Mouse (Mus musculus) intestine, embryonic 15.5 days (tissue): ENCODE measurements at regions not wholly inside any gene's neighbourhood (a gene's known extent, or its start where the extent isn't known, plus 50 kb on each side); places are given as distances from the start of the nearest gene placed in this dataset.
A peak's percentile ranks its signal among the peaks of the same experiment; 100 is the strongest.

ENCODE experiments used
- ATAC-seq: fragments of 200-750 bp; cut with Nextera tagmentation; 2 replicates; pipeline ENCODE4 v1.8.0; 2017; ENCODE audit warnings: moderate TSS enrichment, moderate library complexity
- H3K27ac ChIP-seq: fragments of 300-500 bp; sonication (generic); 2 replicates; pipeline ENCODE4 v1.5.1; 2015; ENCODE audit warnings: mild to moderate bottlenecking, inconsistent platforms
- H3K27me3 ChIP-seq: fragments of 300-500 bp; sonication (generic); replicated peaks from 2 replicates; pipeline ENCODE4 v1.6.1; 2015; ENCODE audit warnings: inconsistent platforms
- H3K36me3 ChIP-seq: fragments of 300-500 bp; sonication (generic); 2 replicates; pipeline ENCODE4 v1.6.1; 2015; ENCODE audit warnings: inconsistent platforms
- H3K4me1 ChIP-seq: fragments of 300-500 bp; sonication (generic); replicated peaks from 2 replicates; pipeline ENCODE4 v1.6.1; 2015; ENCODE audit warnings: inconsistent platforms
- H3K4me2 ChIP-seq: fragments of 300-500 bp; sonication (generic); replicated peaks from 2 replicates; pipeline ENCODE4 v1.6.1; 2015; ENCODE audit warnings: mild to moderate bottlenecking, inconsistent platforms
- H3K4me3 ChIP-seq: fragments of 300-500 bp; sonication (generic); replicated peaks from 2 replicates; pipeline ENCODE4 v1.5.1; 2015; ENCODE audit warnings: inconsistent platforms
- H3K9ac ChIP-seq: fragments of 300-500 bp; sonication (generic); 2 replicates; pipeline ENCODE4 v1.6.1; 2015; ENCODE audit warnings: inconsistent platforms
- H3K9me3 ChIP-seq: fragments of 300-500 bp; sonication (generic); 2 replicates; pipeline ENCODE4 v1.6.1; 2016; ENCODE audit warnings: inconsistent platforms
- WGBS: fragments of 180-500 bp; shearing (Covaris S2); methylation state at CpG from one replicate; pipeline ENCODE4 v1.1.7; 2015; 5-methylcytosine and 5-hydroxymethylcytosine counted together

DNA sequence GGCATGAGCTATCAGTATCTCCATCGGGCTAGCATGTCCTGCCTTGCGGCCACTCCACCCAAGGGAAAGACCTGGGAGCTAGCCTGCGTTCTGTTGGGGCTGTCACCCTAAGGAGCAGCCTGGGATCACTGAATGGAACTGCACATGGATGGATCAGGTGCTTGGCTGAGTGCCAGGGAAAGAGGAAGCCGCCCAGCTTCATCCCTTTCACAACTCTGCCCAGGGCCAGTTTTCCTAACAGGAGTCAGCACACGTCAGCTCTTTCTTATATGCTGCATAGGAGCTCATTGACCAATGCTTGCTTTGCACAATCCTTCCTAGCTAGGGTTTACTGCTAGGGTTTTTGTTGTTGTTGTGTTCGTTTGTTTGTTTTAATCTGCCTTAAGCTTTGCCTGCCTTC, 134.3 kb upstream of the Mylip start:
- Histone ChIP-seq H3K4me1 (0 out of 2 replicates have a peak, but pooled peaks cover 3% of the 10 kb centered on the region), H3K4me2 (no peak overlapping the region), H3K9ac (no peak overlapping the region), H3K36me3 (no peaks in the 10 kb centered on the region), H3K27me3 (no peaks in the 10 kb centered on the region), H3K27ac (no peak overlapping the region), H3K4me3 (no peak overlapping the region), H3K9me3 (no peaks in the 10 kb centered on the region)
- no peak for ATAC-seq
- WGBS = 77% methylated on average over 6 of the region's 6 CpGs

GRCm38 (mm10) chr13:45262011-45262410, 127.5 kb upstream of the Mylip start:
- Histone ChIP-seq H3K27me3 (no peaks in the 10 kb centered on the region), H3K9me3 (no peaks in the 10 kb centered on the region), H3K4me1 (no peaks in the 10 kb centered on the region), H3K4me2 (no peak overlapping the region), H3K9ac (no peak overlapping the region), H3K27ac (no peak overlapping the region), H3K4me3 (no peak overlapping the region), H3K36me3 (no peaks in the 10 kb centered on the region)
- WGBS = 24% methylated on average over 5 of the region's 5 CpGs
- no peak for ATAC-seq

DNA sequence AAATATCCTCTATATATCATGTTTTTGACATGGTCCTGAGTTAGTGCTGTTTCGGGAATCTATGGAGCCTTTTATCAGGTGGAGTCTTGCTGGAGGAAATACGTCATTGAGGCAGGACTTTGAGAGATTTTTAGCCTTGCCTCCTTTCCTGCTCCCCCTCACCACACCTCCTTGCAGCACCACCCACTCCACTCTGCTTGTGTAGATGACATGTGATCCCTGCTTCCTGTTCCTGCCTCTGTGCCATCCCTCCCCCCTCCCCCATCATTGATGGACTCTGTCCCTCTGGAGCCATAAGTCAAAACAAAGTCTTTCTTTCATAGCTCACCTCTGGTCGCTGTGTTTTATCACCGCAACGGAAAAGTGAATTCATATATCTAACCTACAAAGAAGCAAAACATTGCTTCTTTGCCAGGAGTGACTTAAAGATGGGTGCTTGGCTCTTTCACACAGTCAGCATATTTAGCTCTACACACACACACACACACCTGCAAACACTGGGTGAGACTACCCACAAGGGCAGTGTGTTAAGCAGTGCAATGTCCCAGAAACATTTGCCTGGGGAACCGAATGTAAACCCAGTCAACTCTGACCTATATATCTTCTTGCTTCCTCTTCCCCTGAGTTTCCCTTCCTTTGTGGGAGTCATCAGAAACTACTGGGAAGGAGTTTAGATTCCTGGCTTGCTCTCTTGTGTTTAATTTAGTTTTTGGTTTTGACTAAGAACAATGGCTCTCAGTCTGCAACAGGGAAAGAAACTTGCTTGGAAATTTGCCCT, 123.1 kb upstream of the Mylip start:
- no peak overlapping the region for H3K4me3 ChIP-seq
- H3K4me2 ChIP-seq = no peak overlapping the region
- H3K4me1 ChIP-seq = no peaks in the 10 kb centered on the region
- H3K9me3 ChIP-seq = no peaks in the 10 kb centered on the region
- no peak overlapping the region for H3K9ac ChIP-seq
- no peaks in the 10 kb centered on the region for H3K27me3 ChIP-seq
- no peaks in the 10 kb centered on the region for H3K36me3 ChIP-seq
- WGBS = 60% methylated on average over 6 of the region's 6 CpGs
- no peak overlapping the region for H3K27ac ChIP-seq
- ATAC-seq = no peak

GRCm38 (mm10) chr13:45267446-45267845, 122.1 kb upstream of the Mylip start:
- Histone ChIP-seq H3K4me2 (no peak overlapping the region), H3K4me3 (no peak overlapping the region), H3K9ac (no peak overlapping the region), H3K4me1 (no peaks in the 10 kb centered on the region), H3K36me3 (no peaks in the 10 kb centered on the region), H3K27me3 (no peaks in the 10 kb centered on the region), H3K27ac (no peak overlapping the region), H3K9me3 (no peaks in the 10 kb centered on the region)
- no peak for ATAC-seq
- WGBS = 80% methylated on average over 5 of the region's 5 CpGs

- H3K36me3 ChIP-seq = no peaks in the 10 kb centered on the region
- no peaks in the 10 kb centered on the region for H3K9me3 ChIP-seq
- no peak overlapping the region for H3K4me2 ChIP-seq
- 77% methylated on average over 4 of the region's 4 CpGs for WGBS
- no peaks in the 10 kb centered on the region for H3K27me3 ChIP-seq
- ATAC-seq = no peak
- no peaks in the 10 kb centered on the region for H3K4me1 ChIP-seq
- H3K4me3 ChIP-seq = no peak overlapping the region
- no peak overlapping the region for H3K9ac ChIP-seq
- no peak overlapping the region for H3K27ac ChIP-seq
Observed at GRCm38 (mm10) chr13:45267906-45268305, 121.6 kb upstream of the Mylip start.

DNA sequence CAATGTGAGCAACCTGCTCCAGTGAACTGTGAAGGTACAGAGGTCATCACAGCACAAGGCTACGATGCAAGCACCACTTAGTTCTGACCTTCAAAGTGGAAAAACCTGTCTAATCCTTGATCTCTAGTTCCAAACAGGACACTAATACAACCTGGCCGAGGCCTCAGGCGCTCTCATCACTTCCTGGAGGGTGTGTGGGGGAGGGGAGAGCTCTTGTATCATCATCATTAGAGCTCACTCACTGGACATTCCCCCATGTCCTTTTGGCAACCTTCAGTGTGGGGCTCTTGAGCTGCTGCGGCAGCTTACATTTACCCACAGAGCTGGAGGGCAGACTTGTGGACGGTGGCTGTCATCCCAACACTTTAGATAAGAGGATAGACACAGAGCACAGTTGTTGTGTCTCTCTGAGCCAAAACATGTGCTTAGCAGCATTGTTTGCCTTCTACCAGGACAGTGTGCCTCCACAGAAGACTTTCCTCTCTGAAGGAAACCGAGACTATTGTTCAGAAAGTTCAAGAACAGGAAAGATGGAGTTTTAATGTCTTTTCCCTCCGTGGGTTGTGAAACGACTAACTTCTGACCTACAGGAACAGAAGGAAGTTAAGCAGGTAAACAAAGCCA, 115.2 kb upstream of the Mylip start:
- no peaks in the 10 kb centered on the region for H3K36me3 ChIP-seq
- no peak overlapping the region for H3K4me2 ChIP-seq
- H3K9me3 ChIP-seq = no peaks in the 10 kb centered on the region
- ATAC-seq = peak; percentile 56; the same call in 1 of the 2 replicates
- no peaks in the 10 kb centered on the region for H3K27me3 ChIP-seq
- H3K27ac ChIP-seq = no peak overlapping the region
- 44% methylated on average over 8 of the region's 8 CpGs for WGBS
- no peak overlapping the region for H3K4me3 ChIP-seq
- no peaks in the 10 kb centered on the region for H3K4me1 ChIP-seq
- no peak overlapping the region for H3K9ac ChIP-seq

DNA sequence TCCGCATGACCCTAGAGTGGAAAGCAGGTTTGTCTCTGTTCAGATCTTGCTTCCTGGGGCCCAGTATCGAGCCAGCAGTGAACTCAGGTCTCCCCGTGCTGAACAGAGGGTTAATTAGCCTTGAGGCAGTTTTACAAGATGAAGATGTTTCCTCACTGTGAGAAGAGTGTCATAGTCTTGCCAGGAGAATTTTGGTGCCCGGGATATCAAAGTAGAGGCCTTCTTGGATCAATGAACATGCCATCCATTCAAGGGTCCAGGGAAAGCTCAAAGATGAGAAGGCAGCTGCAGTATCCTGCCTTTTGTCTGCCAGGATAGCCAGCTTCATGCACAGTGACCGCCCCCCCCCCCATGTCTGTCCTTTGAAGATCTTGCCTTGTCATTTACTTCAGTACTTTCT, 114.2 kb upstream of the Mylip start:
- Histone ChIP-seq H3K9me3 (no peaks in the 10 kb centered on the region), H3K4me3 (no peak overlapping the region), H3K27me3 (no peaks in the 10 kb centered on the region), H3K36me3 (no peaks in the 10 kb centered on the region), H3K9ac (no peak overlapping the region), H3K4me1 (no peaks in the 10 kb centered on the region), H3K27ac (no peak overlapping the region), H3K4me2 (no peak overlapping the region)
- WGBS = 67% methylated on average over 5 of the region's 5 CpGs
- no peak for ATAC-seq

- Histone ChIP-seq H3K9me3 (no peaks in the 10 kb centered on the region), H3K27ac (no peak overlapping the region), H3K9ac (no peak overlapping the region), H3K4me3 (no peak overlapping the region), H3K36me3 (no peaks in the 10 kb centered on the region), H3K4me1 (no peaks in the 10 kb centered on the region), H3K27me3 (no peaks in the 10 kb centered on the region), H3K4me2 (no peak overlapping the region)
- ATAC-seq = no peak
- WGBS = 61% methylated on average over 7 of the region's 7 CpGs
Observed at GRCm38 (mm10) chr13:45277842-45278416, 111.6 kb upstream of the Mylip start.

- no peaks in the 10 kb centered on the region for H3K27me3 ChIP-seq
- 79% methylated on average over 8 of the region's 8 CpGs for WGBS
- H3K27ac ChIP-seq = no peak overlapping the region
- no peaks in the 10 kb centered on the region for H3K9me3 ChIP-seq
- ATAC-seq = no peak
- no peak overlapping the region for H3K4me2 ChIP-seq
- no peaks in the 10 kb centered on the region for H3K36me3 ChIP-seq
- H3K4me1 ChIP-seq = no peaks in the 10 kb centered on the region
- no peak overlapping the region for H3K9ac ChIP-seq
- no peak overlapping the region for H3K4me3 ChIP-seq
Observed at GRCm38 (mm10) chr13:45281106-45281505, 108.4 kb upstream of the Mylip start.

- 91% methylated on average over 2 of the region's 2 CpGs for WGBS
- ATAC-seq = no peak
Observed at GRCm38 (mm10) chr13:45286651-45287050, 102.9 kb upstream of the Mylip start.

DNA sequence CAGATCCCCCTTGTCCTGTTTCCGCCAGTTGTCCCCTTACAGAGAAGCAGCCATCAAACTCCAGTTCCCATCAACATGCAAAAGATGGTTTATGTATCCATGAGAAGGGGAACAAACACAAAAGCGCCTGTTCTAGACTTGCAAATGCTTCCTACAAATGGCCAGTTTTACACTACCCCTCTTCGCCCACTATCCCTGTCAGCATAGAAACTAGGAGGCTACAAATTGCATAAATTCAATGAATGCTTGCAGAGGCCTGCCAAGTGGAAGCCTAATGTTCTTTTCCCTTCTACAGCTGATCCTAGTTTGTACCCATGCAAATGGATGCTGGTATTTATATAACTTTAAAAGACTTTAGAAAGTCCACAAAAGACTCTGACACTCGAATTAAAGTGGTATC, 102.3 kb upstream of the Mylip start:
- no peak overlapping the region for H3K27ac ChIP-seq
- H3K4me1 ChIP-seq = no peaks in the 10 kb centered on the region
- no peak overlapping the region for H3K4me2 ChIP-seq
- no peak overlapping the region for H3K9ac ChIP-seq
- 88% methylated on average over 4 of the region's 4 CpGs for WGBS
- no peaks in the 10 kb centered on the region for H3K27me3 ChIP-seq
- no peak for ATAC-seq
- no peaks in the 10 kb centered on the region for H3K9me3 ChIP-seq
- H3K36me3 ChIP-seq = no peaks in the 10 kb centered on the region
- H3K4me3 ChIP-seq = no peak overlapping the region

More at GRCm38 (mm10) chr13:45286651-45287050, 102.9 kb upstream of the Mylip start:
- no peaks in the 10 kb centered on the region for H3K36me3 ChIP-seq
- no peaks in the 10 kb centered on the region for H3K4me1 ChIP-seq
- no peaks in the 10 kb centered on the region for H3K27me3 ChIP-seq
- no peak overlapping the region for H3K9ac ChIP-seq
- no peaks in the 10 kb centered on the region for H3K9me3 ChIP-seq
- H3K4me3 ChIP-seq = no peak overlapping the region
- no peak overlapping the region for H3K27ac ChIP-seq
- H3K4me2 ChIP-seq = no peak overlapping the region

DNA sequence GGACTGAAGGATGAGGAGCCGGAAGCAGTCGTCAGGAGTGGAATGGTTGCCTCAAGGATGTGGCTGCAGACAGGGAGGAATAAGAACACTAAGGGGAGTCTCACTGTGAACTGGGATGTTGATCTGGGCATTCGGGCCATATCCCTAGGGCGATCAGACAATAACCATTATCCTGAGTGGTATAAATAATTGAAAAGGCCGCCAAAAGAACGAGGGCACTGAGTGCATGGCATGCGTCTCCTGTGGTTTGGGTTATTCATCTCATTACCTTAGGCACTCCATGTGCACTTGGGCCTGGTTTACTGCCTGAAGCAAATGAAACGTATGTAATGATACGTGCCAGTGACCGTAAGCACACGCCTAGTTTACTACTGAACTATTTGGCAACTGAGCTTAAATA, 99.6 kb upstream of the Mylip start:
- ATAC-seq = no peak
- H3K4me3 ChIP-seq = no peak overlapping the region
- H3K27ac ChIP-seq = no peak overlapping the region
- H3K9me3 ChIP-seq = no peaks in the 10 kb centered on the region
- no peak overlapping the region for H3K4me2 ChIP-seq
- H3K27me3 ChIP-seq = no peaks in the 10 kb centered on the region
- H3K36me3 ChIP-seq = no peaks in the 10 kb centered on the region
- 0 out of 2 replicates have a peak, but pooled peaks cover 2% of the 10 kb centered on the region for H3K4me1 ChIP-seq
- 96% methylated on average over 11 of the region's 11 CpGs for WGBS
- no peak overlapping the region for H3K9ac ChIP-seq
